In the genomic region with DNA sequence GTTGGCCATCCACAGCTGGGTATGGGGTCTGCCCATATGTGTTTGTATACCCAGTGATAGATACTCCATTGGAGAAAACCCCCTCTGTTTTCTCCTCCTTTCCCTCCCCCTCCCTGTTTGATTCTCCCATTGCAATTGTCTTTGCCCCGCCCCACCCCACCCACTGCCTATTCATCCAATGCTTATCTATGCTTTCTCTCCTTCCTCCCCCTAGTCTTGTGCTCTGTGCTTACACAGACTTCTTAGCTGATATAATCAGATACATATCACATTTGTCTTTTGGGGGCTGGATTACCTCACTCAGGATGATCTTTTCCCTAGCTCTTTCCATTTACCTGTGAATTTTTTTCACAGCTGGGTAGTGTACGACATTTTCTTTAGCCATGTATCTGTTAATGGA, we compare ENCODE assay signal across 1 mouse cellular context.
A peak's percentile ranks its signal among the peaks of the same experiment; 100 is the strongest.
TF ChIP-seq lines count a peak whose summit lies in the region.

No protein-coding gene starts in this region.

TF ChIP-seq in MEL, 35 proteins besides CTCF, POLR2A, EP300 and RAD21:
- TF ChIP-seq MAFK (IDR thresholded peaks at IDR 0.05; ENCODE audit: borderline replicate concordance, low read depth, low read length) = no peak
- TF ChIP-seq SMC3 (IDR thresholded peaks at IDR 0.05; ENCODE audit: low read depth, low read length) = no peak
- no peak for TF ChIP-seq ZNF384 (IDR thresholded peaks at IDR 0.05; ENCODE audit: low read depth, low read length)
- TF ChIP-seq KAT2A (conservative IDR thresholded peaks at IDR 0.05; ENCODE audit: low read depth, low read length) = no peak
- TF ChIP-seq TAL1 (IDR thresholded peaks at IDR 0.05; ENCODE audit: low read length) = no peak
- TF ChIP-seq MEF2A (IDR thresholded peaks at IDR 0.05; ENCODE audit: extremely low read depth, insufficient replicate concordance, low read depth, low read length, poor library complexity, severe bottlenecking) = no peak
- no peak for TF ChIP-seq ZMIZ1 (IDR thresholded peaks at IDR 0.05; ENCODE audit: low read depth, low read length)
- no peak for TF ChIP-seq SIN3A (IDR thresholded peaks at IDR 0.05; ENCODE audit: low read length)
- TF ChIP-seq CHD1 (IDR thresholded peaks at IDR 0.05; ENCODE audit: low read depth, low read length) = no peak
- TF ChIP-seq USF2 (IDR thresholded peaks at IDR 0.05; ENCODE audit: borderline replicate concordance in 1 of 2, insufficient read depth in 1 of 2, low read depth in 1 of 2, low read length in 2 of 2) = no peak
- TF ChIP-seq MYC (IDR thresholded peaks at IDR 0.05; ENCODE audit: low read depth, low read length) = no peak
- no peak for TF ChIP-seq BHLHE40 (IDR thresholded peaks at IDR 0.05; ENCODE audit: borderline replicate concordance, low read depth, low read length)
- TF ChIP-seq TCF12 (IDR thresholded peaks at IDR 0.05; ENCODE audit: low read depth, low read length) = no peak
- TF ChIP-seq ZC3H11A (IDR thresholded peaks at IDR 0.05; ENCODE audit: low read depth, low read length) = no peak
- TF ChIP-seq ETS1 (IDR thresholded peaks at IDR 0.05; ENCODE audit: low read depth, low read length) = peak; percentile 41; the same call in 1 of the 2 replicates
- no peak for TF ChIP-seq USF1 (IDR thresholded peaks at IDR 0.05; ENCODE audit: low read depth, low read length)
- peak; percentile 61 for TF ChIP-seq GATA1 (IDR thresholded peaks at IDR 0.05; ENCODE audit: low read depth, low read length)
